Mouse (Mus musculus): ENCODE results near the gene Errfi1.
"Not testable (repeated sequence)": the region's sequence is repeated elsewhere in the genome, so short reads cannot be mapped to it uniquely, and the experiment has no call there.

The Errfi1 gene

DNA sequence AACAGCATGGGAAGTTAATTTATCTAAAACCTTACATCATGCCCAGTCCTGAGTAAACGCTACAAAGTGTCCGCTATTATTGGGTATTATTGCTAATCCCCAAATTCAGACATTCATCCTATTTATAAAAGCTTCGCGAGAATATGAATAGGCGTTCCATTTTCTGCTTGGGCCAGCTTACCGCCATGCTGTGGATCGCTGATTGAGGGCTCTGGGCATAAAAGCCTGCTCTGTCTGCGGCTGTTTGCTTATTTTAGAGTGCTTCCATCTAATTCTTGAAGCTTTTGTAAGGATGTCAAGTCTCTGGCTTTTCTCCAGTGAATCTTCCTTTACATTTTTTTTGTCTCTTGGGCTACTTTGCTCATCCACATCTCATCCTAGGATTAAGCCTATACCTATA, 7.4 kb upstream of the Errfi1 start:
- DNase-seq (ENCODE audit: low read depth, low spot score): no peak

DNA sequence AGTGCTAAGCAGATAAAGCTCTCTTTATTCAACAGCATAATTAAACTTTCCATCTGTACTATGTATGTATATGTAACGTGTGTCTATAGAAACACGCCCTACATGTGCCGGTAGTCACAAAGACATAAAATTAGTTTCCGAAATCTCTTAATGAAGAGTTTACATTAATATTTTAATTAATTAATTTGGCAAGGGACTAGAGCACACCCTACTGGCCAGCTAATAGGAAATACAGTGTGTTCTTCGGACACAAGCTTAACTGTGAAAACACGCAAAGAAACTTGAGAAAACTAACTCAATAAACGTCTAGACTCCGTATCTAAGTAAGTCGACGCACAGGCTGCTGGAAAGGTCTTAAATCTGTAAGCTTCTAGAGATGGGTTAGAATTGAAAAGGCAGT, 3.8 kb upstream of the Errfi1 start:
- DNase-seq (ENCODE audit: low read depth, low spot score): no peak

DNA sequence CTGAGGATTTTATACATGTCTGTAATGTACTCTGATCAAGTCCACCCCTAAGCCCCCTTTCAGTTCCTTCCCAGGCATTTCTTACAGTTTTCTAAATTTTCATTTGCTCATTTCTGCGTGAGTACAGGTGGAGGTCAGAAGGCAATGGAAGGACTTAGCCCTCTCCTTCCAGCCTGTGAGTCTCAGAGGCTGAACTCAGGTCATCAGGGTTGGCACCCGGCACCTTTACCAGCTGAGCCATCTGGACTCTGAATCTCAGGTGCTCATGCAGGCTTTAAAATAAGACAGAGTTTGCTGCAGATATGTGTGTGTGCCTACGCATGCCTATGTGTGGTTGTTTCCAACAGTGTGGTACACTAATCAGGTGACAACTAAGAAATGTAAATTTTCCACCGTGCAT, 2.8 kb upstream of the Errfi1 start:
- DNase-seq (ENCODE audit: low read depth, low spot score): no peak

DNA sequence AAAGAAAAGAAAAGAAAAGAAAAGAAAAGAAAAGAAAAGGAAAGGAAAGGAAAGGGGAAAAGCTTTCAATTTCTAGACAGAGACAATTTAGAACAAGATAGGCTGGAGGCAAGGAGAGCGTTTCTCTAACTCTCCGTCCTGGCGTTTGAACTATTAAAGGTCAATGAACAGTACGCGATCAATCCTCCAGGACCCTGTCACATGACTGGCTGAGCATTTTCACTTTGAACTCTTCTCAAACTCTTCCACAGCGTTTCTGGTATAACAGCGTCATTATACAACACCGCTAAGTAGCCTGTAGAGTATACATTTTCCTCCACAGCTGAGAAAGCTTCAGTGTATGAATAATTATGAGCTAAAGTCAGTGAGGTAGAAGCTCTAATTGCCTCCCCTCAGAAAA, 1.7 kb upstream of the Errfi1 start:
- no peak for DNase-seq (ENCODE audit: low read depth, low spot score)

DNA sequence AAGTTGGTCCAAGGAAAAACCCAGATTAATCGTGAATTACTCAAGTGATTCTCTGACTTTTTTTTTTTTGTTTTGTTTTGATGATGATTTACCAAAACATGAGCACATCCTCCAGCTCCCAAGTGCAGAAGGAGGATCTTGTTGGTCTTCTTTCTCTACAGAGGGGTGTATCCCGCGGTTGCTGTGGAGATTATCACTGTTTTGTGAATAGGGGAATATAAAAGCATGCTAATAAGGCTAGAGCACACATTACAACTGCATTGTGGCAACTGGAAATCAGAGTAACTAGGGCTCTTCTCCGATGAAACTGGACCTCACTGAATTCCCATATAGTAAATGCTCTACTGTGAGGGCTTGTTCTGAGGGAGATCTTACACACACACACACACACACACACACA, 1.2 kb upstream of the Errfi1 start:
- DNase-seq (ENCODE audit: low read depth, low spot score): no peak

DNA sequence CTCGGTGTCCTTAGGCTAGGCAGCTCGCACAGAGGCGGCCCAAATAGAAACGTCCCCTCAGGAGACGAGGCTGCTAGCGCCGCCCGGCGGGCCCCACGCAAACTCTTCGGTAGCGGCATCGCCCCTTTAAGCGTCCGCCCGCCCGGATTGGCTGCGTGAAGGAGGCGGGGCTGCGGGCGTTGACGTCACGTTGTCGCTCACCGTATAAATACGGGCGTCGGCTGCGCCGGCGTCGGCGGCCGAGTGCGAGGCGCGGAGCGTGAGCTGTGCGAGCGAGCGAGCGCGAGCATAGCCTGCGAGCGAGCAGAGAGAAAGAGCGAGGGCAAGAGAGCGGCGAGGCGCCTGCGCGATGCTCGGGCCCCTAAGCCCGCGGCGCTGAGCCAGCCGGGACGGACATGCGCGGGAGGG, 1.1 kb downstream of the Errfi1 start:
- DNase-seq (ENCODE audit: low read depth, low spot score): peak; percentile 86

DNA sequence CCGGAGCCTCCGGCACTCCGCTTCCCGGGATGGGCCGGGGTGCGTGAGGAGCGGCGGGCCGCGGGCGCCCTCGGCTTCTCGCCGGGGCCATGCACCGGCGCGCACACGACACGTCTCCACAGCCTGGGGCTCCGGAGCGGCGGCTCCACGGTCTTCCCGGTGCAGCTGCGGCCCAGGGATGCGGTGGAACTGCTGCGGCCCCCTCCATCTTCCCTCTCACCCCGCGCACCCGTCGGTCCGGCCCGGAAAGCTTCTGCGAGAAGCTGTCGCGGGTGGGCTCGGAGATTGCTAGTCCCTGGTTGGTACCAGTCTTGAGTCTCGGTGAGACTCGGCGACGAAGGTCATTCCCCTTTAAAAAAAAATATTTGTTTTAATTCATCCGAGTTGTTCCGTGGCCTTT, 1.6 kb downstream of the Errfi1 start:
- DNase-seq (ENCODE audit: low read depth, low spot score): no peak

DNA sequence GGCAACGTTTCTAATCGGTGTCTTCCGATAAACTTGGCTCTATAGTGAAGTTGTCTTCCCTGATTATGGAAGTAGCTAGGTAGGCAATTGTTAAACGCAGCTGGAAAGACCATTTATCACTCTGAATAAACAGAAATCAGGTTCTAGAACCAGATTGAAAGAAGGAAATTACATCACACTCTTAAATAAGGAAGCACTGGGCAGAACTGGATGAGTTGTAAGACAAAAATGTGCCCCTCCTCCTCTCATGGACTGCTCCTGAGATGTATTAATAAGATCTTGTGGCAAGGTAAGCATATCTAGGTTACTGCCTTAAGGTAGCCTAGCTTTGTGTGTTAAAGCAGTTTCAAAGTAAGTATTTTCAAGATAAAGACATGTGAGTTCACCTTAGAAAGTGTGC, 6.8 kb downstream of the Errfi1 start:
- peak; percentile 72 for DNase-seq (ENCODE audit: low read depth, low spot score)

DNA sequence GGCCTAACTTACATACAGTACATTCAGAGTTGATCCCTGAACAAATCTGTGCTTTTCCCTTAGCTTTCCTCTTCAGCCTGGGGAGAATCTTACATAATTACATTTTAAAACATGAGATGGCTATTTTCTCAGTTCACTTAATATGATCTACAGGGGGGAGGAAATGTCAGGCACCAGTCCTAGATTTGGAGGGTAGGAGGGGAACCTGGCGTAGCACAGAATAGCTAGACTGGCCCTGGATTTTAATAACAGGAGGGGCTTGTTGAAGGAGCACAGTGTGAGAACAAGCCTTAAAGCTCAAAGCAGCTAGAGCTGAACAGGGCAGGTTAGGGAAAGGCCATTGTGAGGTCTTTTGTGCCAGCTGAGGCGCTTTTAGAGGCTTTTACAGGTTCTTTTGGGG, 7.4 kb downstream of the Errfi1 start:
- no peak for DNase-seq (ENCODE audit: low read depth, low spot score)

DNA sequence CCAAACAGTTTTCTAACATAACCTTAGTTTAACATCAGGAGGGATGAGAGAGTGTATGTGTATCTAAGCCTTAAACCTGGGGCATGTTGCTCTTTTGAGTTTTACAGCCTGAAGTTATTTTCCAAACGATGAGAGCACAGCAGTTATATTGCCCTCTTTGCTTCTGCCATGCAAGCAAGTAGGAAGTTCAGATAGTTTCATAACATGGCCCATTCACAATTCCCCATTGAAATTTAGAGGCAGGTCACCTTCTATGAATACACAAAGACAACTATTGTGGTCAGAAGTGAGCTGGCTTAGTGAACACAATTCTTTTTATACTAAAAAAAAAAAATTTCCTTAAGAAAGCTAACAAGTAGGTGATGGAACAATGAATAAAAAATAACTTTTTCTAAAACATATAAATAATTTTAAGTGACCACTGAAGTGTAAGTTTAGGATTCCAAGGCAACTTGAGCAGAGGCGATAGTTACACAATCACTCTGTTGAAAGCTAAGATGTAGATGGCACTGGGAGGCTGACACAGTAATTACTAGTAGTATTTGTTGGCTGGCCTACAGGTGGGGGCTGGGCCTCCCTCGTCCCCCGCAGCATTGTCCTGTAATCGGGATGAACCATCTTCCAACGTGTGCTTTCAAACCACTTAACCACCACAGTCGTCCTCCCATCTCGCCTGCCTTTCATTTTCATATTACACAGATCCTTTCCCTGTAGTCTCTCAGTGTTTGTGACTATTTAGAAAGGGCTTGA, 9.1 kb downstream of the Errfi1 start:
- DNase-seq (ENCODE audit: low read depth, low spot score): no peak

DNA sequence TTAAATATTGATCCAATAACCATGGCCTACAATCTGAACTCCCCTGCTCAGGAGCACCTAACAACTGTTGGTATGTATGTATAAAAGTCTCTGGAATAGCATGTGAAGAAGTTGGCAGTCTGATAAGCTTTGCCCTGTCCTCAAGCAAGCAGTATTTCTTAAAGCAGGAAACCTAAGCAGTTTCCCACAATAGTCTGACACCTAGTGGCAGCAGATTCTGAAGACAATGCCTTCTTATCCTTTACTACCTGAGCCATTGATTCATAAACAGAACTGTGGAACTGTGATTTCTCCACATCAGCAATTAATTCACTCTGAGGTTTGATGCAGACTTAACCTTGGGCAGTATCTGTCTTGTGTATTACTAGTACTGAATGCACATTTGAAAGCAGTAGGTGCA, 11.7 kb downstream of the Errfi1 start:
- DNase-seq (ENCODE audit: low read depth, low spot score): peak; percentile 76

DNA sequence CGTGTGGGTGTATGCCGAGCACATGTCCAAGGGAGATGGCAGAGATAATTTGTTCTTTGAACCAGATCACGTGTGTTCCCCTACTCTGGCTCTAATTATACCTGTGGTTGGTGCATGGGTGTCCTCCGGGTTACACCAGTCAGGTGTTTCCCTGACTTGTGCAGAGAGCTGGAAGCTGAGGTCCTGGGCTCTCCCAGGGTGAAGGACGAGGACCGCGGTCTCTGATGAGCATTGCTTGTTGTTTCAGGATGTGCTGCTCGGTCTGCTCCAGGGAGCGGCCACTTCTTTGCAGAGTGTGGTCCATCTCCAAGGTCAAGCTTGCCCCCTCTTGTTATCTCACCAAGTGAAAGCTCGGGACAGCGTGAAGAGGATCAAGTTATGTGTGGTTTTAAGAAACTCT, 12.3 kb downstream of the Errfi1 start:
- no peak for DNase-seq (ENCODE audit: low read depth, low spot score)

DNA sequence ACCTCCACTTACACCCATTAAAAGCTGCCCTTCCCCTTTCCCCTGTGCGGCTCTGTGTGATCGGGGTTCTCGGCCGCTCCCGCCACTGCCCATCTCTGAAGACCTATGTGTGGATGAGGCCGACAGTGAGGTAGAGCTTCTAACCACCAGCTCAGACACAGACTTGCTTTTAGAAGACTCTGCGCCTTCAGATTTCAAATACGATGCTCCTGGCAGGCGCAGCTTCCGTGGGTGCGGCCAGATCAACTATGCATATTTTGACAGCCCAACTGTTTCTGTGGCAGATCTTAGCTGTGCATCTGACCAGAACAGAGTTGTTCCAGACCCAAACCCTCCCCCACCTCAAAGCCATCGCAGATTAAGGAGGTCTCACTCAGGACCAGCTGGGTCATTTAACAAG, 12.8 kb downstream of the Errfi1 start:
- no peak for DNase-seq (ENCODE audit: low read depth, low spot score)

DNA sequence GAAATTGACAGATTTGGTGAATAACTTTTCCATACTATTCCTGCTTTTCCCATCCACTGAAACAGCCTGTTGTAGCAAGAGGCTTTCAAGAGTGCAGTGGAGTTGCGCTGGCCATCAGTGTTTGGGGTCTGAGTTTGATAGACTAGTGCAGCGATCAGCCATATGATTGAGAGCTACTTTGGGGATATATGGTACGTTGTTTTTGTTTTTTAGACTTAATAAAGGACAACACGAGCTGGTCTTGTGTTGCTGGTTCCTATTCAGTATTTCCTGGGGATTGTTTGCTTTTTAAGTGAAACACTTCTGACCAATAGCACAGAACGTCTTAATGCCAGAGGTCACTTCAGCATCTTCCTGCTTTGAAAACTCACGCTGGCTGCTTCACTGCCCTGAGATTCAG, 14.4 kb downstream of the Errfi1 start:
- DNase-seq (ENCODE audit: low read depth, low spot score): no peak

DNA sequence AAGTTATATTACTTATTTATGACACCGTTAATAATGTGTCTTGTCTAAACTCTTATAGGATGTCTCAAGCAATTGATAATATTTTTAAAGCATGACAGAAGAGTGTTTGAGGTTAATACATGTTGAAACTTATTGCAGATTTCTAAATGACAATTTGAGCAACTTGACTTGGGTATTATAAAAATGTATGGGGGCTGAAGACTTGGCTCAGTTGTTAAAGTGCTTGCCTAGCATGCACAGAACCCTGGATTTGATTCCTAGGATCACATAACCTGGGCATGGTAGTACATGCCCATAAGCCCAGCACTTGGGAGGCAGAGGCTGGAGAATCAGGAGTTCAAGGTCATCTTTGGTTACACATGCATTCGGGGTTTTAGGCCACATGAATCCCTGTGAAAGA, 15.1 kb downstream of the Errfi1 start:
- DNase-seq (ENCODE audit: low read depth, low spot score): no peak

DNA sequence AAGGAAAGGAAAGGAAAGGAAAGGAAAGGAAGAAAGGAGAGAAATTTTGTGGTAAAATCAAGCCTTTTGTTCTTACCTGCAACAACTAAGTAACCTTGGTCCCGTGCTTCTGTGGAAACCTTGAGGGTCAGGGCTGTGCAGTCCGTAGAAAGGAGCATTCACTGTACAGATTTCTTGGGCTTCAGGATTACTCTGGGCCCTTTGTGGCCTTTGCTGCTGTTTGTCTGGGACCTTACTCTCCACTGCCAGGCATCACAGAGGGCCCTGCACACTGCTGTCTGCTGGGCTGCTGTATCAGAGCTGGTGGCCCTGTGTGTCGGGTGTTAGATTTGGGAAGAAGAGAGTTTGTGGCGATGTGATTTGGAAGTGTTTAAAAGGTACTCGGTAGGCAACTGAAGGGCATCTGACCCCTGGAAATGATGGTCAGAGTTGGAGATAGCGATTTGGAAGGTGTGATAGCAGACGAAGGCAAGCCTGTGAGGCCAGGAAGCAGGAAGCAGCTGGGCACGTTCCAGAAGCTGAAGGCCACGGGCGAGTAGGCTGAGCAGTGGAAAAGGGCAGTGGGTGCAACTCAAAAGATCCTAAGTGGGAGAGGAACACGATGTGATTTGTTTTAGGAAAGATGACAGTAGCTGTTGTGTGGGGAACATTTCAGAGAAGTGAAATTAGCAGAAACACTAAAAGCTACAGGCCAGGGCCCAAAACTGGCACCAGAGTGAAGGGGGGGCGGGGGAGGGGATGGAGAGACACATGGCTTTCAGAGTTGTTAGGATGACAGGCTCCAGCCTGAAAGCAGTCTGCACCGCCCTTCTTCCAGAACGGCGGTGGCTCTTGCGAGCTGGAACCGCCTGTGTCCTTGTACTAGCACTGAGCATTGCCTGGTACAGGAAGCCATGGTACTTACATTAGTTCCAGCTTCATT, 15.8 kb downstream of the Errfi1 start:
- no peak for DNase-seq (ENCODE audit: low read depth, low spot score)

DNA sequence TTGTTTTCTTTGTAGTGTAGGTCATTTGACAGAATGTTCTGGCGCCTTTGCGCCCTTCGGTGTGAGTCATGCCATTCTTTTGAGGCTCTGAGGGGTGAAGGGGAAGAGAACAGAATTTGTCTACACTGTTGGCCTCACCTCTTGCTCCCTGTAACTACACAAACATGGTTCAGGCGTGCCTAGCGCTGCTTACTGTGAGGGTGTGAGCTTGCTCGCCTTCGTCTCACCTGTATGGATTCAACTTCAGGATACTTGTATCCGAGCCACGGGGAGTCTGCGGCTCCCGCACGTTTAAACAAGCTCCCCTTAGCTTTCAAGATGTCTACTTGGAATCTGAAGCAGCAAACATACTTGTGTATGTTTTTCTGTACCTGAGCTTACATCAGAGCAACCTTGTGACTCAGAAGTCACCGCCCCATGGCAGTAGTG, 17.3 kb downstream of the Errfi1 start:
- DNase-seq (ENCODE audit: low read depth, low spot score): peak; percentile 55

DNA sequence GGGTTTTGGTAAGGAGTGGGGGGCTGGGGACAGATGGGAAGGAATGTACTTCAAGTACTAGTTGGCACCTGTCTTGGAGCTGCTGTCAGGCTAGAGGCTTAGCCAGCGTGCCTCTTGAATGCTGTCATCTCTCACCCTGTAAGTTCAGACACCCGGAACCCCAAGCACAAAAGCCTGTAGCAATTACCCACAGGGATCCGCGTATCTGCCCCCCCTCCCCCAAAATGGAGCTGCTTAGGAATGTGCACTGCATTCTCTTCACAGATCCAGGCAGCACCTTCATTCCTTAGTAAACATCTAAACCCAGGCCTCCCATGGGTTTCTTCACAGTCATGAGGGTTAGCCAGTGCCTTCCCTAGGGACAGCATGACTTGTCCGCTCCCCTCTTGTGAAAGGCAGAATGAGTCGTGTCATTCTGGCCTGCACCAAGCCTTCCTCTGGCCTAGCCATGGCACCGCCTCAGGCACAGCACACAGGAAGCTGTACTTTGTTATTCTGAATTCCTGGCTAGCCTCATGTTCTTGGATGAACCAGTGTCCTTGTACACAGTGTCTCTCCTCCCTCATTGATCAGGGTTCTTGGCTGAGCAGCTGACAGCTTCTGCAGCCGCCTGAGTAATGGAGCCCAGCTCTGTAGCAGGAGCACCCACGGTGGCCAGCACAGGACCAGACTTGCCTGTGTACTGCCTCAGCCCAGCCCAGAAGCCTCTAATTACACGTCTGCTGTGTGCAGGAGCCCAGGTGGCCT, 17.8 kb downstream of the Errfi1 start:
- DNase-seq (ENCODE audit: low read depth, low spot score): peak; percentile 93

DNA sequence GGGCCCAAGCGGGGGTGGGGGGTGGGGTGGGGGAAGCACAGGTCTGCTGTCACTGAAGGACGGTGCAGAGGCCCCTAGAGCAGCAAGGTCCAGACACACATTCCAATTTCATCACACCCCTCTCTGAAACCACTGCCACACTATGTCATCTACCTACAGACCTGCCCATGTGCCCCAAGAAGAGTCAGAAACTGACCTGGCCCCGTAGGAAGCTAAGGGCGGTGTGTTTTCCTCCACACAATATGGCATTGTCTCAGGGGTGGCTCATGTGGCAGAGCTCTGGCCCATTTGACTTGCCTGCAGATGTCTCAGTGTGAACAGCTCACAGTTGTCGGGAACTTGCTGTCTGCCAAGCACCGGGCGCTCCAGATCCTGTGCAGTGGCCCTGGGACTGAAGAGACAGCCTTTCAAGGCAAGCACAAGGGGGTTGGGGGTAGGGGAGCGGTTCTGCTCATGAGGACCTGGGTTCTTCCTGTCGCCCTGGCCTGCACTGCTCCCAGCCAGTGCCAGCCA, 18.5 kb downstream of the Errfi1 start:
- peak; percentile 55 for DNase-seq (ENCODE audit: low read depth, low spot score)

DNA sequence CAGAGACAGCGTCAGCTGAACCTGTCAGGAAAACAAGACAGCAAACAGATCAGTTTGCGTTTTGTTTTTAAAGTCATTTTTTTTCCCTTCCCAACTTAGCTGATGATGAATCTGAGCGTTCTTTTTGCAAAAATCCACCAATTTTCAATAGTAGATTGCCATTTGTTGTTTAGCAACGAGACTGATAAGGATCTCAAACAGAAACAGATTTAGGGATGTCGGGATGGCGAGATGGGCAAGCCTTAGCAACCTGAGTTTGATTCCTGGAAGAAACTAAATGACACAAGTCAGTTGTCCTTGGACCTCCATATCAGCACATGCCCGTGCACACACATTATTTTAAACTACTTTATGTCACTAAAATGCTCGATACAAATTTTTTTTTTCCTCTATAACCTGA, 19.0 kb downstream of the Errfi1 start:
- DNase-seq (ENCODE audit: low read depth, low spot score): no peak

DNA sequence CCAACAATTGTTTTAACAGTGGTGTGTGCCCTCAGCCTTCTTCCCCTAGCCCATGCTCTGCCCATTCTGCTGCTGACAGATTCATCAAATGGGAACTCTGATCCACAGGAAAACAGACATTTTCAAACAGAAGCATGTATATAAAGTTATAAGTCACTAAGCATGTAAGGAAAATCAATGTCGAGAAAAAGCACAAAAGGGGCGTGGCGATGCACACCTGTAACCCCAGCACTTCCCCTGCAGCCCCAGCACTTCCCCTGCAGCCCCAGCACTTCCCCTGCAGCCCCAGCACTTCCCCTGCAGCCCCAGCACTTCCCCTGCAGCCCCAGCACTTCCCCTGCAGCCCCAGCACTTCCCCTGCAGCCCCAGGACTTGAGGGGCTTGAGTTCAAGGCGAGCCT, 20.7 kb downstream of the Errfi1 start:
- DNase-seq (ENCODE audit: low read depth, low spot score): not testable (repeated sequence)

DNA sequence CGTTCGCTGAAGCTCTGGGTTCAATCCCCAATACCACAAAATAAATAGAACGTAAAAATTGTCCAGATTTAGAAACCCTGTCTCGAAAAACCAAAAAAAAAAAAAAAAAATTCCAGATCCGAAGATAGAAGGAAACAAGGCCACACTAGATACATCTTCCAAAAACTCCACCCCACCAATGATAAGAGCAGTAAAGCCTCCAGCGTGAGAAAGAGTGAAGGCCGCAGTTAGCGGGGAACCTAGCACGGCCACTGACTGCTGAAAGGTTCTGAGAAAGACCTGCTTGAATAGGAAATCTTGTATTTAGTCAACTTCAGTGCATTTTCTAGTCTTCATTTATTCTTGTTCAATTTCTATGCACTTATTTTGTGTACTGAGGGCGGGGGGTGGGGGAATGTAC, 21.7 kb downstream of the Errfi1 start:
- DNase-seq (ENCODE audit: low read depth, low spot score): no peak

Data from 3T3-L1 (cell line).